Mouse (Mus musculus): Measurements from ENCODE around the gene Tmem136. TPM values are rescaled to one million over a fixed set of nuclear protein-coding genes. Genes with fewer than 3 reads are reported as not detected.

Tmem136 gene
- total RNA-seq, 2 experiments from 2014 or later, result 23.5 to 25.5 TPM

- H3K27ac ChIP-seq, result peak overlapping the region; percentile 98
- DNase-seq (ENCODE audit: low spot score in 2 of 2), result peak; percentile 91
- peak overlapping the region; percentile 96 for H3K4me3 ChIP-seq
- TF ChIP-seq CTCF (conservative IDR thresholded peaks at IDR 0.05), result no peak
Measured at GRCm38 (mm10) chr9:43105664-43106361, 10.6 kb downstream of the Tmem136 start.

- Histone ChIP-seq H3K4me3 (peak overlapping the region; percentile 96), H3K27ac (peak overlapping the region; percentile 98)
- peak in 1 of 2 experiments; percentile 41 for DNase-seq (ENCODE audit: low spot score in 2 of 2)
- TF ChIP-seq CTCF (conservative IDR thresholded peaks at IDR 0.05), result no peak
Measured at GRCm38 (mm10) chr9:43104873-43105663, 11.3 kb downstream of the Tmem136 start.

- no peak for TF ChIP-seq CTCF (conservative IDR thresholded peaks at IDR 0.05)
- Histone ChIP-seq H3K4me3 (peak overlapping the region; percentile 96), H3K27ac (peak overlapping the region; percentile 98)
- DNase-seq (ENCODE audit: low spot score in 2 of 2), result no peak
Measured at GRCm38 (mm10) chr9:43104526-43104872, 11.9 kb downstream of the Tmem136 start.

GRCm38 (mm10) chr9:43103675-43104299 is 12.6 kb downstream of the Tmem136 start:
- TF ChIP-seq CTCF (conservative IDR thresholded peaks at IDR 0.05), result no peak
- peak overlapping the region; percentile 98 for H3K27ac ChIP-seq
- DNase-seq (ENCODE audit: low spot score in 2 of 2), result no peak
- peak overlapping the region; percentile 96 for H3K4me3 ChIP-seq

- Histone ChIP-seq H3K4me3 (peak overlapping the region; percentile 96), H3K27ac (peak overlapping the region; percentile 98)
- TF ChIP-seq CTCF (conservative IDR thresholded peaks at IDR 0.05), result no peak; the same call in 1 of the 2 replicates
- no peak for DNase-seq (ENCODE audit: low spot score in 2 of 2)
Measured at GRCm38 (mm10) chr9:43102931-43103330, 13.4 kb downstream of the Tmem136 start.

GRCm38 (mm10) chr9:43101936-43102595 is 14.3 kb downstream of the Tmem136 start:
- H3K4me3 ChIP-seq, result peak overlapping the region; percentile 96
- DNase-seq (ENCODE audit: low spot score in 2 of 2), result no peak
- TF ChIP-seq CTCF (conservative IDR thresholded peaks at IDR 0.05), result no peak
- H3K27ac ChIP-seq, result peak overlapping the region; percentile 98

GRCm38 (mm10) chr9:43098922-43099321 is 17.4 kb downstream of the Tmem136 start:
- Histone ChIP-seq H3K27ac (no peak overlapping the region), H3K4me3 (no peak overlapping the region)
- TF ChIP-seq CTCF (conservative IDR thresholded peaks at IDR 0.05), result no peak
- DNase-seq (ENCODE audit: low spot score in 2 of 2), result no peak

- Histone ChIP-seq H3K4me3 (no peak overlapping the region), H3K27ac (no peak overlapping the region)
- TF ChIP-seq CTCF (conservative IDR thresholded peaks at IDR 0.05), result no peak
- DNase-seq (ENCODE audit: low spot score in 2 of 2), result no peak
Measured at GRCm38 (mm10) chr9:43097801-43098557, 18.4 kb downstream of the Tmem136 start.

GRCm38 (mm10) chr9:43096337-43096736 is 20.0 kb downstream of the Tmem136 start:
- no peak for TF ChIP-seq CTCF (conservative IDR thresholded peaks at IDR 0.05)

GRCm38 (mm10) chr9:43094828-43095227 is 21.5 kb downstream of the Tmem136 start:
- no peak for TF ChIP-seq CTCF (conservative IDR thresholded peaks at IDR 0.05)
- H3K4me3 ChIP-seq, result no peak overlapping the region

More at GRCm38 (mm10) chr9:43096337-43096736, 20.0 kb downstream of the Tmem136 start:
- DNase-seq (ENCODE audit: low spot score in 2 of 2), result no peak
- H3K27ac ChIP-seq, result no peak overlapping the region
- H3K4me3 ChIP-seq, result no peak overlapping the region

GRCm38 (mm10) chr9:43093803-43094202 is 22.6 kb downstream of the Tmem136 start:
- peak; percentile 39 to 44 for DNase-seq (ENCODE audit: low spot score in 2 of 2)
- Histone ChIP-seq H3K27ac (0 out of 2 replicates have a peak overlapping the region, but pooled peaks have one; percentile 11), H3K4me3 (no peak overlapping the region)
- no peak for TF ChIP-seq CTCF (conservative IDR thresholded peaks at IDR 0.05)

More at GRCm38 (mm10) chr9:43094828-43095227, 21.5 kb downstream of the Tmem136 start:
- no peak for DNase-seq (ENCODE audit: low spot score in 2 of 2)
- H3K27ac ChIP-seq, result peak overlapping the region; percentile 55; the same call in 1 of the 2 replicates
